Mouse (Mus musculus): ENCODE results near the gene Slc5a1.

GRCm38 (mm10) chr5:33125318-33125717 is 21.3 kb downstream of the Slc5a1 start:
- TF ChIP-seq CTCF (IDR thresholded peaks at IDR 0.05; ENCODE audit: borderline replicate concordance, insufficient read depth, low read length) (no peak), POLR2A (IDR thresholded peaks at IDR 0.05; ENCODE audit: low read depth, low read length) (no peak)

Measured in embryonic fibroblast, embryonic 13.5 days (primary cell).